Mouse (Mus musculus): ENCODE data around the gene Cetn4. TPM values are rescaled to one million over a fixed set of nuclear protein-coding genes. Genes with fewer than 3 reads are reported as not detected.

Cetn4 gene
- polyA plus RNA-seq, 1 experiment from 2014 or later: 2.5 TPM

GRCm38 (mm10) chr3:37316233-37316632 is 3.7 kb upstream of the Cetn4 start:
- H3K9me3 ChIP-seq (ENCODE audit: control insufficient read depth, low read length): no peaks in the 10 kb centered on the region
- no peaks in the 10 kb centered on the region for H3K4me1 ChIP-seq (replicated peaks; ENCODE audit: control insufficient read depth, insufficient read depth, low read length)
- H3K4me3 ChIP-seq (ENCODE audit: low read depth, low read length): no peak overlapping the region
- no peak overlapping the region for H3K27ac ChIP-seq (ENCODE audit: low read depth, low read length)
- no peak overlapping the region for H3K9ac ChIP-seq (ENCODE audit: low read length)
- H3K4me2 ChIP-seq (ENCODE audit: low read depth, low read length, severe bottlenecking): no peak overlapping the region
- no peaks in the 10 kb centered on the region for H3K36me3 ChIP-seq (ENCODE audit: control insufficient read depth, insufficient read depth, low read length)
- no peaks in the 10 kb centered on the region for H3K27me3 ChIP-seq (ENCODE audit: control insufficient read depth, insufficient read depth, low read length)
- DNase-seq (ENCODE audit: low spot score) (no peak), ATAC-seq (replicated peaks; ENCODE audit: low FRiP score) (no peak)
- 98% methylated on average over 1 of the region's 1 CpGs for WGBS

GRCm38 (mm10) chr3:37313371-37313770 is 863 bp upstream of the Cetn4 start:
- H3K9me3 ChIP-seq (ENCODE audit: control insufficient read depth, low read length): no peaks in the 10 kb centered on the region
- H3K27me3 ChIP-seq (ENCODE audit: control insufficient read depth, insufficient read depth, low read length): no peaks in the 10 kb centered on the region
- DNase-seq (ENCODE audit: low spot score) (no peak), ATAC-seq (replicated peaks; ENCODE audit: low FRiP score) (no peak)
- H3K36me3 ChIP-seq (ENCODE audit: control insufficient read depth, insufficient read depth, low read length): no peaks in the 10 kb centered on the region
- H3K4me1 ChIP-seq (replicated peaks; ENCODE audit: control insufficient read depth, insufficient read depth, low read length): no peaks in the 10 kb centered on the region
- H3K4me3 ChIP-seq (ENCODE audit: low read depth, low read length): peak overlapping the region; percentile 85
- H3K9ac ChIP-seq (ENCODE audit: low read length): peak overlapping the region; percentile 9; the same call in 1 of the 2 replicates
- H3K27ac ChIP-seq (ENCODE audit: low read depth, low read length): no peak overlapping the region
- WGBS: 51% methylated on average over 1 of the region's 1 CpGs
- H3K4me2 ChIP-seq (ENCODE audit: low read depth, low read length, severe bottlenecking): peak overlapping the region; percentile 70; the same call in 1 of the 2 replicates

- ATAC-seq (replicated peaks; ENCODE audit: low FRiP score) (no peak; the same call in 1 of the 2 replicates), DNase-seq (ENCODE audit: low spot score) (no peak)
- H3K4me2 ChIP-seq (ENCODE audit: low read depth, low read length, severe bottlenecking): peak overlapping the region; percentile 59
- no peaks in the 10 kb centered on the region for H3K36me3 ChIP-seq (ENCODE audit: control insufficient read depth, insufficient read depth, low read length)
- no peaks in the 10 kb centered on the region for H3K9me3 ChIP-seq (ENCODE audit: control insufficient read depth, low read length)
- no peaks in the 10 kb centered on the region for H3K4me1 ChIP-seq (replicated peaks; ENCODE audit: control insufficient read depth, insufficient read depth, low read length)
- H3K27ac ChIP-seq (ENCODE audit: low read depth, low read length): no peak overlapping the region
- H3K9ac ChIP-seq (ENCODE audit: low read length): peak overlapping the region; percentile 90
- peak overlapping the region; percentile 85 for H3K4me3 ChIP-seq (ENCODE audit: low read depth, low read length)
- no peaks in the 10 kb centered on the region for H3K27me3 ChIP-seq (ENCODE audit: control insufficient read depth, insufficient read depth, low read length)
- 5% methylated on average over 10 of the region's 10 CpGs for WGBS
These were observed 575 bp downstream of the Cetn4 start for GRCm38 (mm10) chr3:37311897-37312369.

GRCm38 (mm10) chr3:37303392-37304139 is 8.9 kb downstream of the Cetn4 start:
- no peaks in the 10 kb centered on the region for H3K9me3 ChIP-seq (ENCODE audit: control insufficient read depth, low read length)
- no peak overlapping the region for H3K9ac ChIP-seq (ENCODE audit: low read length)
- no peak overlapping the region for H3K4me3 ChIP-seq (ENCODE audit: low read depth, low read length)
- DNase-seq (ENCODE audit: low spot score) (no peak), ATAC-seq (replicated peaks; ENCODE audit: low FRiP score) (no peak)
- no peaks in the 10 kb centered on the region for H3K36me3 ChIP-seq (ENCODE audit: control insufficient read depth, insufficient read depth, low read length)
- no peak overlapping the region for H3K4me2 ChIP-seq (ENCODE audit: low read depth, low read length, severe bottlenecking)
- H3K27ac ChIP-seq (ENCODE audit: low read depth, low read length): no peak overlapping the region
- no peaks in the 10 kb centered on the region for H3K4me1 ChIP-seq (replicated peaks; ENCODE audit: control insufficient read depth, insufficient read depth, low read length)
- 78% methylated on average over 8 of the region's 8 CpGs for WGBS
- H3K27me3 ChIP-seq (ENCODE audit: control insufficient read depth, insufficient read depth, low read length): no peaks in the 10 kb centered on the region

GRCm38 (mm10) chr3:37302685-37303084 is 9.8 kb downstream of the Cetn4 start:
- no peak overlapping the region for H3K27ac ChIP-seq (ENCODE audit: low read depth, low read length)
- no peak overlapping the region for H3K4me3 ChIP-seq (ENCODE audit: low read depth, low read length)
- DNase-seq (ENCODE audit: low spot score): peak; percentile 78
- no peak for ATAC-seq (replicated peaks; ENCODE audit: low FRiP score)
- no peaks in the 10 kb centered on the region for H3K27me3 ChIP-seq (ENCODE audit: control insufficient read depth, insufficient read depth, low read length)
- H3K4me1 ChIP-seq (replicated peaks; ENCODE audit: control insufficient read depth, insufficient read depth, low read length): no peaks in the 10 kb centered on the region
- H3K4me2 ChIP-seq (ENCODE audit: low read depth, low read length, severe bottlenecking): no peak overlapping the region
- no peak overlapping the region for H3K9ac ChIP-seq (ENCODE audit: low read length)
- H3K9me3 ChIP-seq (ENCODE audit: control insufficient read depth, low read length): no peaks in the 10 kb centered on the region
- H3K36me3 ChIP-seq (ENCODE audit: control insufficient read depth, insufficient read depth, low read length): no peaks in the 10 kb centered on the region
- WGBS: 39% methylated on average over 12 of the region's 12 CpGs

GRCm38 (mm10) chr3:37299470-37299869 is 13.0 kb downstream of the Cetn4 start:
- no peak overlapping the region for H3K27ac ChIP-seq (ENCODE audit: low read depth, low read length)
- no peak for ATAC-seq (replicated peaks; ENCODE audit: low FRiP score)
- no peaks in the 10 kb centered on the region for H3K9me3 ChIP-seq (ENCODE audit: control insufficient read depth, low read length)
- WGBS: 85% methylated on average over 3 of the region's 3 CpGs
- H3K4me2 ChIP-seq (ENCODE audit: low read depth, low read length, severe bottlenecking): no peak overlapping the region
- no peaks in the 10 kb centered on the region for H3K36me3 ChIP-seq (ENCODE audit: control insufficient read depth, insufficient read depth, low read length)
- no peak overlapping the region for H3K4me3 ChIP-seq (ENCODE audit: low read depth, low read length)
- H3K27me3 ChIP-seq (ENCODE audit: control insufficient read depth, insufficient read depth, low read length): no peaks in the 10 kb centered on the region
- no peaks in the 10 kb centered on the region for H3K4me1 ChIP-seq (replicated peaks; ENCODE audit: control insufficient read depth, insufficient read depth, low read length)
- no peak overlapping the region for H3K9ac ChIP-seq (ENCODE audit: low read length)
- no peak for DNase-seq (ENCODE audit: low spot score)

- Histone ChIP-seq H3K9ac (ENCODE audit: low read length) (no peak overlapping the region), H3K9me3 (ENCODE audit: control insufficient read depth, low read length) (no peaks in the 10 kb centered on the region), H3K4me2 (ENCODE audit: low read depth, low read length, severe bottlenecking) (no peak overlapping the region), H3K4me3 (ENCODE audit: low read depth, low read length) (no peak overlapping the region), H3K27ac (ENCODE audit: low read depth, low read length) (no peak overlapping the region), H3K4me1 (replicated peaks; ENCODE audit: control insufficient read depth, insufficient read depth, low read length) (no peaks in the 10 kb centered on the region), H3K36me3 (ENCODE audit: control insufficient read depth, insufficient read depth, low read length) (no peaks in the 10 kb centered on the region), H3K27me3 (ENCODE audit: control insufficient read depth, insufficient read depth, low read length) (no peaks in the 10 kb centered on the region)
- DNase-seq (ENCODE audit: low spot score) (no peak), ATAC-seq (replicated peaks; ENCODE audit: low FRiP score) (no peak)
- 78% methylated on average over 2 of the region's 2 CpGs for WGBS
These were observed 19.9 kb downstream of the Cetn4 start for GRCm38 (mm10) chr3:37292654-37293053.

GRCm38 (mm10) chr3:37291929-37292328 is 20.6 kb downstream of the Cetn4 start:
- ATAC-seq (replicated peaks; ENCODE audit: low FRiP score): no peak
- H3K36me3 ChIP-seq (ENCODE audit: control insufficient read depth, insufficient read depth, low read length): no peaks in the 10 kb centered on the region
- H3K9me3 ChIP-seq (ENCODE audit: control insufficient read depth, low read length): no peaks in the 10 kb centered on the region
- DNase-seq (ENCODE audit: low spot score): no peak
- no peak overlapping the region for H3K4me3 ChIP-seq (ENCODE audit: low read depth, low read length)
- no peak overlapping the region for H3K4me2 ChIP-seq (ENCODE audit: low read depth, low read length, severe bottlenecking)
- H3K4me1 ChIP-seq (replicated peaks; ENCODE audit: control insufficient read depth, insufficient read depth, low read length): no peaks in the 10 kb centered on the region
- no peaks in the 10 kb centered on the region for H3K27me3 ChIP-seq (ENCODE audit: control insufficient read depth, insufficient read depth, low read length)
- no peak overlapping the region for H3K9ac ChIP-seq (ENCODE audit: low read length)
- WGBS: 86% methylated on average over 2 of the region's 2 CpGs
- H3K27ac ChIP-seq (ENCODE audit: low read depth, low read length): no peak overlapping the region
